Comparison of ENCODE assay signal across 8 mouse cellular contexts in genomic region chr10:96751580-96752264, GRCm38 (mm10).
DNase-seq lines count a peak whose midpoint lies in the region; ATAC-seq and TF ChIP-seq lines count a peak whose summit lies in the region.

No protein-coding gene starts in this region.

- no peak for TF ChIP-seq CTCF in brain, embryonic 14.5 days (IDR thresholded peaks at IDR 0.05; ENCODE audit: borderline replicate concordance, extremely low read depth, insufficient read depth, insufficient read length)
- no peak; the same call in 1 of the 2 replicates for TF ChIP-seq CTCF in heart, postnatal 0 days (IDR thresholded peaks at IDR 0.05; ENCODE audit: low read depth)

- WGBS in forebrain, embryonic 13.5 days: 17% methylated on average over 12 of the region's 12 CpGs
- 11% methylated on average over 12 of the region's 12 CpGs for WGBS in heart, postnatal 0 days
- 10% methylated on average over 12 of the region's 12 CpGs for WGBS in liver, embryonic 16.5 days (ENCODE audit: insufficient replicate concordance)
- WGBS in neural tube, embryonic 13.5 days: 10% methylated on average over 12 of the region's 12 CpGs

- H3K9me3 ChIP-seq in forebrain, embryonic 13.5 days (replicated peaks): no peaks in the 10 kb centered on the region
- no peaks in the 10 kb centered on the region for H3K9me3 ChIP-seq in heart, postnatal 0 days (replicated peaks; ENCODE audit: control insufficient read depth, low read length)
- H3K9me3 ChIP-seq in liver, embryonic 16.5 days (replicated peaks; ENCODE audit: control insufficient read depth, low read length): no peaks in the 10 kb centered on the region
- no peaks in the 10 kb centered on the region for H3K9me3 ChIP-seq in neural tube, embryonic 13.5 days

- ATAC-seq in forebrain, embryonic 13.5 days: peak; percentile 82
- ATAC-seq in heart, postnatal 0 days (ENCODE audit: insufficient read depth, low read depth): peak; percentile 93
- ATAC-seq in liver, embryonic 16.5 days (ENCODE audit: low read depth): peak; percentile 69
- ATAC-seq in neural tube, embryonic 13.5 days (ENCODE audit: low read depth): peak; percentile 78

- H3K9ac ChIP-seq in forebrain, embryonic 13.5 days: peak overlapping the region; percentile 18
- no peak overlapping the region for H3K9ac ChIP-seq in heart, postnatal 0 days (replicated peaks; ENCODE audit: low read depth, low read length)
- H3K9ac ChIP-seq in liver, embryonic 16.5 days (ENCODE audit: low read depth, low read length): no peak overlapping the region
- peak overlapping the region; percentile 6 for H3K9ac ChIP-seq in neural tube, embryonic 13.5 days

- no peaks in the 10 kb centered on the region for H3K27me3 ChIP-seq in forebrain, embryonic 13.5 days
- no peaks in the 10 kb centered on the region for H3K27me3 ChIP-seq in heart, postnatal 0 days (ENCODE audit: control insufficient read depth, insufficient read depth, low read length)
- no peaks in the 10 kb centered on the region for H3K27me3 ChIP-seq in liver, embryonic 16.5 days (ENCODE audit: control insufficient read depth, insufficient read depth, low read depth, low read length)
- H3K27me3 ChIP-seq in neural tube, embryonic 13.5 days: no peaks in the 10 kb centered on the region

- H3K36me3 ChIP-seq in forebrain, embryonic 13.5 days (ENCODE audit: poor library complexity, severe bottlenecking): no peaks in the 10 kb centered on the region
- H3K36me3 ChIP-seq in heart, postnatal 0 days (replicated peaks; ENCODE audit: control insufficient read depth, insufficient read depth, low read length): no peaks in the 10 kb centered on the region
- no peaks in the 10 kb centered on the region for H3K36me3 ChIP-seq in liver, embryonic 16.5 days (ENCODE audit: control insufficient read depth, insufficient read depth)
- no peaks in the 10 kb centered on the region for H3K36me3 ChIP-seq in neural tube, embryonic 13.5 days

- no peak for TF ChIP-seq POLR2A in brain, embryonic 14.5 days (IDR thresholded peaks at IDR 0.05; ENCODE audit: borderline replicate concordance, extremely low read depth, insufficient read depth, insufficient read length, poor library complexity, severe bottlenecking)

- 0 out of 2 replicates have a peak, but pooled peaks have one; percentile 11 for TF ChIP-seq EP300 in heart, postnatal 0 days (IDR thresholded peaks at IDR 0.05; ENCODE audit: low read depth)

- H3K4me1 ChIP-seq in forebrain, embryonic 13.5 days: peaks cover 53% of the 10 kb centered on the region
- peaks cover 33% of the 10 kb centered on the region for H3K4me1 ChIP-seq in heart, postnatal 0 days (ENCODE audit: control insufficient read depth, insufficient read depth)
- H3K4me1 ChIP-seq in liver, embryonic 16.5 days (ENCODE audit: control insufficient read depth, low read depth, low read length): no peaks in the 10 kb centered on the region
- H3K4me1 ChIP-seq in neural tube, embryonic 13.5 days (replicated peaks): peaks cover 32% of the 10 kb centered on the region

- H3K27ac ChIP-seq in forebrain, embryonic 13.5 days: peak overlapping the region; percentile 51
- peak overlapping the region; percentile 85 for H3K27ac ChIP-seq in heart, postnatal 0 days (ENCODE audit: low read depth)
- no peak overlapping the region for H3K27ac ChIP-seq in liver, embryonic 16.5 days (ENCODE audit: low read length)
- H3K27ac ChIP-seq in neural tube, embryonic 13.5 days (replicated peaks): peak overlapping the region; percentile 67

- peak; percentile 99 for DNase-seq in B cell, adult 2 months
- DNase-seq in brain, embryonic 14.5 days (ENCODE audit: low read depth): peak; percentile 88
- peak; percentile 89 for DNase-seq in heart, postnatal 0 days (ENCODE audit: low spot score)
- DNase-seq in kidney, postnatal 36 days: peak; percentile 95 to 96
- DNase-seq in testis, postnatal 10 days (ENCODE audit: low spot score): peak; percentile 94

- peak overlapping the region; percentile 9; the same call in 1 of the 2 replicates for H3K4me3 ChIP-seq in forebrain, embryonic 13.5 days
- peak overlapping the region; percentile 21 for H3K4me3 ChIP-seq in heart, postnatal 0 days (ENCODE audit: low read depth, low read length)
- no peak overlapping the region for H3K4me3 ChIP-seq in liver, embryonic 16.5 days (ENCODE audit: low read depth, low read length)
- peak overlapping the region; percentile 9; the same call in 1 of the 2 replicates for H3K4me3 ChIP-seq in neural tube, embryonic 13.5 days

- H3K4me2 ChIP-seq in forebrain, embryonic 13.5 days: peak overlapping the region; percentile 49
- peak overlapping the region; percentile 49 for H3K4me2 ChIP-seq in heart, postnatal 0 days (ENCODE audit: low read depth, low read length)
- no peak overlapping the region for H3K4me2 ChIP-seq in liver, embryonic 16.5 days (ENCODE audit: low read depth, low read length)
- peak overlapping the region; percentile 49 for H3K4me2 ChIP-seq in neural tube, embryonic 13.5 days

Comparison
In these comparisons a context has a peak if more than half of its experiments do, and no peak if none do; other contexts are left out.
1. H3K9ac ChIP-seq: peak in forebrain, embryonic 13.5 days (single experiment) and neural tube, embryonic 13.5 days (single experiment); none in heart, postnatal 0 days (single experiment) and liver, embryonic 16.5 days (single experiment).
2. Peak in every context shown above with its lines, with median percentiles within 50 percentile points of each other: DNase-seq and ATAC-seq.